Mouse (Mus musculus): ENCODE measurements around the gene Pde4d. TPM values are rescaled to one million over a fixed set of nuclear protein-coding genes. Genes with fewer than 3 reads are reported as not detected.

Pde4d gene
- polyA plus RNA-seq, 1 experiment from 2014 or later: 13.0 TPM

DNA sequence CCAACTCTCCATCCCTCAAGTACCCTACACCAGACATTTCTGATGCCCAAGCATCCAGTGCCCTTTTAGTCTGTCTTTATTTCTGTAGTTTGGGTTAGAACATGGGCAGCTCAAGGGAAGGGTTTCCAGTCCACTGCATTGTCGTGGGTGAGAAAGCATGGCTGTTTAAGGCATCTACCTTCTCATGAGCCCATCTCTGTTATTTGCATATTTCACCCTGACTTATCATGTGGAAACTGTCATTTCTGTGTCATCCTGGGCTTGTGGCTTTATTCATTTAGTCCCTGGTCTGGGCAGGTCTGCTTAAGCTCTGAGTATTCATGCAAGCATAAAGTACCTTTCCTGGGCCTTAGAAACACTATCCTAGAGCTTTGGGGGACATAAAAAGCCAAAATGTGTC is 1331.7 kb downstream of the Pde4d start:
- Histone ChIP-seq H3K4me3 (ENCODE audit: low read depth, low read length) (no peak overlapping the region), H3K36me3 (ENCODE audit: control insufficient read depth, insufficient read depth, low read length) (no peaks in the 10 kb centered on the region), H3K9ac (ENCODE audit: low read length) (no peak overlapping the region), H3K4me1 (replicated peaks; ENCODE audit: control insufficient read depth, insufficient read depth) (no peaks in the 10 kb centered on the region), H3K27me3 (ENCODE audit: control insufficient read depth, insufficient read depth, low read length) (no peaks in the 10 kb centered on the region), H3K9me3 (ENCODE audit: control insufficient read depth, low read length) (no peaks in the 10 kb centered on the region), H3K27ac (replicated peaks) (no peak overlapping the region), H3K4me2 (replicated peaks; ENCODE audit: low read depth) (no peak overlapping the region)
- no peak for DNase-seq (ENCODE audit: low spot score)
- WGBS: 77% methylated on average over 1 of the region's 1 CpGs
- TF ChIP-seq CTCF (IDR thresholded peaks at IDR 0.05; ENCODE audit: low read depth) (no peak), EP300 (optimal IDR thresholded peaks at IDR 0.05) (no peak)
- ATAC-seq (ENCODE audit: low FRiP score, low TSS enrichment): no peak

DNA sequence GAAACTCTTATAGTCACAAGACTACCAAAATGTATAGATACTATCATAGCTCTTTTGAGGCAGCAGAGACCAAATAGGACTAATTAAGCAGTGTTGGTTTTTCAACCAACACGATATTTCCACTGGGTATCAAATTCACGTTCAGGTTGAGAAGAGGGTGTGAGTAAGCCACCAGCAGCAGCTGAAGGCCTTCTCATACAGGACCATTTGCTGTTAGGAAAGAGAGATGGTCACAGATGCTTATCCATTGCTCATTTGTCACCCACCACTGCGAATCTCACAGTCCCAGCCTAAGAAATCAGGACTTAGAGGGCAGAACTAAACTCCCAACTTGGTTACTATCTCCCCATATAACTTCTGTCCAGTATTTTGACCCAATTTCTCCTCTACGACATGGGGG is 1338.9 kb downstream of the Pde4d start:
- ATAC-seq (ENCODE audit: low FRiP score, low TSS enrichment) (no peak), DNase-seq (ENCODE audit: low spot score) (no peak)
- Histone ChIP-seq H3K4me2 (replicated peaks; ENCODE audit: low read depth) (no peak overlapping the region), H3K9me3 (ENCODE audit: control insufficient read depth, low read length) (no peaks in the 10 kb centered on the region), H3K9ac (ENCODE audit: low read length) (no peak overlapping the region), H3K27me3 (ENCODE audit: control insufficient read depth, insufficient read depth, low read length) (no peaks in the 10 kb centered on the region), H3K27ac (replicated peaks) (no peak overlapping the region), H3K4me1 (replicated peaks; ENCODE audit: control insufficient read depth, insufficient read depth) (no peaks in the 10 kb centered on the region), H3K4me3 (ENCODE audit: low read depth, low read length) (no peak overlapping the region), H3K36me3 (ENCODE audit: control insufficient read depth, insufficient read depth, low read length) (no peaks in the 10 kb centered on the region)
- 86% methylated on average over 4 of the region's 4 CpGs for WGBS
- TF ChIP-seq EP300 (optimal IDR thresholded peaks at IDR 0.05) (no peak), CTCF (IDR thresholded peaks at IDR 0.05; ENCODE audit: low read depth) (no peak)

DNA sequence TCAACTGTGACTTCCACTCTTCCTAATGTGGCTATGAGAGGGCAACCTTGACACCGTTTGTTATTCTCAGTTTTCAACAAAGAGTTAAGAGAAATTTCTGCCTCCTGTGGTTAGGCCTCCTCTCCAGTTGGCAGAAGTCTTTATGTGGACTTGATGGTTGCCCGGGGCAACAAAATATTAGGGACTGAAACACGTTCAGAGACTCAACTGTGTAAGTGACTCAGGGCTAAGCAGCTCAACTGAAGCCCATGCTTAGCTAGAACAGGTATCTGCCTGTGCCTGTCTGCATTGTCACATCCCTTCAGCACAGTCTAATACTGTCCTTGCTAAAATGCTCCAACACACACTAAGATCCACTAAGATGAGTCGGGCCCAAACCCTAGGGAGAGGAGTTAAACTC is 1339.4 kb downstream of the Pde4d start:
- H3K27me3 ChIP-seq (ENCODE audit: control insufficient read depth, insufficient read depth, low read length): no peaks in the 10 kb centered on the region
- no peak for TF ChIP-seq CTCF (IDR thresholded peaks at IDR 0.05; ENCODE audit: low read depth)
- no peak for TF ChIP-seq EP300 (optimal IDR thresholded peaks at IDR 0.05)
- H3K9ac ChIP-seq (ENCODE audit: low read length): no peak overlapping the region
- ATAC-seq (ENCODE audit: low FRiP score, low TSS enrichment) (no peak), DNase-seq (ENCODE audit: low spot score) (no peak)
- no peak overlapping the region for H3K27ac ChIP-seq (replicated peaks)
- 64% methylated on average over 4 of the region's 4 CpGs for WGBS
- H3K4me3 ChIP-seq (ENCODE audit: low read depth, low read length): no peak overlapping the region
- H3K36me3 ChIP-seq (ENCODE audit: control insufficient read depth, insufficient read depth, low read length): no peaks in the 10 kb centered on the region
- H3K4me2 ChIP-seq (replicated peaks; ENCODE audit: low read depth): no peak overlapping the region
- no peaks in the 10 kb centered on the region for H3K4me1 ChIP-seq (replicated peaks; ENCODE audit: control insufficient read depth, insufficient read depth)
- H3K9me3 ChIP-seq (ENCODE audit: control insufficient read depth, low read length): no peaks in the 10 kb centered on the region

DNA sequence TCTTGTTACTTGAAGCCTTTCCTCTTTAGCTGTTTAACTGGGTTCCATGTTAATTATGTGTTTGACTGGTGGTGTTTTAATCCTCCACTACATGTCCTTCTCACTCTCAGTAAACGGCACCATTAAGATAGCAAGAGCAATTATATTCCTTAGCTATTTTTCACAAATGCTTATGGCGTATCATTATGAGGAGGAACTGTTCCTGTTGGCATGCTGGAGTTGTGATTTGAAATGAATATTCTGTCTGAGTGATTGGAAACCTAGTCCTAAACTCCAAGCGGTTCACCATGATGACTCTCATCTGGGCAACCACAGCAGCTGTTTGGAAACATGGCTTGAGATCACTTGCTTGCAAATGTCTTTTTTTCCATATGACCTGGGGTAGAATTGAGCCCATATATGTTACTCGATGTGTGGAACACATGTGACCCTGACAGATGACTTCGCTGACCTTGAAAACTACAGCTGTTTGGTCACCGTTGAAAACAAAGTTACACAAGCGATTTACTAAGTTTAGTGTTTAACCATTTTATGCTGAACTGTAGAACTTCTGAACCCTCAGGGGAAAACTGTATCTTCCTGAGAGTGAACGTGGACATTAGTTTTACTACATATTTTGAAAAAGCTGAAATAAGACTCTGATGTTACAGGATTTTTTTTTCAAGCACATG is 1340.4 kb downstream of the Pde4d start:
- H3K4me3 ChIP-seq (ENCODE audit: low read depth, low read length): no peak overlapping the region
- H3K36me3 ChIP-seq (ENCODE audit: control insufficient read depth, insufficient read depth, low read length): no peaks in the 10 kb centered on the region
- no peak overlapping the region for H3K27ac ChIP-seq (replicated peaks)
- no peaks in the 10 kb centered on the region for H3K27me3 ChIP-seq (ENCODE audit: control insufficient read depth, insufficient read depth, low read length)
- DNase-seq (ENCODE audit: low spot score): no peak
- no peak for TF ChIP-seq CTCF (IDR thresholded peaks at IDR 0.05; ENCODE audit: low read depth)
- TF ChIP-seq EP300 (optimal IDR thresholded peaks at IDR 0.05): no peak
- H3K9me3 ChIP-seq (ENCODE audit: control insufficient read depth, low read length): no peaks in the 10 kb centered on the region
- WGBS: 84% methylated on average over 8 of the region's 8 CpGs
- no peak for ATAC-seq (ENCODE audit: low FRiP score, low TSS enrichment)
- H3K4me1 ChIP-seq (replicated peaks; ENCODE audit: control insufficient read depth, insufficient read depth): no peaks in the 10 kb centered on the region
- H3K9ac ChIP-seq (ENCODE audit: low read length): no peak overlapping the region
- no peak overlapping the region for H3K4me2 ChIP-seq (replicated peaks; ENCODE audit: low read depth)

DNA sequence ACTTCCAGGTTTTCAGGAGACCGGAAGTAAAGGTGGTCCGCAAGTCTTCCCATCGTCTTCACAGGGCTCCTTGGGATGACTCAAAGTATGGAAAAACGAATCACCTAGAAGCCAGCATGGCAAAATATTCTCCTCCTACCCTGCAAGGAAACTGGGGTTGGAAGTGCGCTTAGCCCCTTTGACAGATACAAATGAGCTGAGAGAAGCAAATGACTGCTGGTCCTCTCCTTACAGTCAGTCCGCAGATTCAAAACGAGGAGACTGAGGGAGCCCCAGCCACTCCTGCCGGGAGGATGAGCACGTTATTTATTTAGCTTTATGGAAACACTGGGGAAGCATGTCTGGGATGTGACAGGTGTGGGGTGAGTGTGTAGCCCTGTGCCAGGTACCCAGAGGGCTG is 1344.2 kb downstream of the Pde4d start:
- no peak for DNase-seq (ENCODE audit: low spot score)
- 57% methylated on average over 9 of the region's 9 CpGs for WGBS
- no peak overlapping the region for H3K27ac ChIP-seq (replicated peaks)
- TF ChIP-seq EP300 (optimal IDR thresholded peaks at IDR 0.05) (no peak), CTCF (IDR thresholded peaks at IDR 0.05; ENCODE audit: low read depth) (no peak)
- no peaks in the 10 kb centered on the region for H3K27me3 ChIP-seq (ENCODE audit: control insufficient read depth, insufficient read depth, low read length)
- H3K9ac ChIP-seq (ENCODE audit: low read length): no peak overlapping the region
- no peaks in the 10 kb centered on the region for H3K4me1 ChIP-seq (replicated peaks; ENCODE audit: control insufficient read depth, insufficient read depth)
- no peak overlapping the region for H3K4me3 ChIP-seq (ENCODE audit: low read depth, low read length)
- H3K4me2 ChIP-seq (replicated peaks; ENCODE audit: low read depth): no peak overlapping the region
- no peaks in the 10 kb centered on the region for H3K9me3 ChIP-seq (ENCODE audit: control insufficient read depth, low read length)
- no peak for ATAC-seq (ENCODE audit: low FRiP score, low TSS enrichment)
- no peaks in the 10 kb centered on the region for H3K36me3 ChIP-seq (ENCODE audit: control insufficient read depth, insufficient read depth, low read length)

DNA sequence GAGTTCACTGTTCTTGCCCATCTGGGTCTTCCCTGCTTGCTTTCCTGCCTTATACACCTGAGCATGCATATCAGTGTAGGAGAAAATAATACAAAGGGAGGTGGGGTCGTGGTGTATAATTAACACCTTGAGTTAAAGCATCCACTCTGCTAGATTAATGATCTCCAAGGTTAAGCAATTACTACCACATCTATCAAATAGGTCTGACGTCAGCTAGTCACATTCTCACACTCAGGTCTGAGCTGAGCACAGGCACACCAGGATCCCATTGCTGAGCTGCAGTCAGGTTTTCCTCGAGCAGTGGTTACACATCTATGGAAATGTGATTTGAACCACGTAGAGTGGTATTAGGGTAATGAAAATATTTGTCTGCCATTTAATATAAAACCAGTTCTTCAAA is 1348.9 kb downstream of the Pde4d start:
- no peak for TF ChIP-seq EP300 (optimal IDR thresholded peaks at IDR 0.05)
- no peak for TF ChIP-seq CTCF (IDR thresholded peaks at IDR 0.05; ENCODE audit: low read depth)
- DNase-seq (ENCODE audit: low spot score): no peak
- Histone ChIP-seq H3K4me2 (replicated peaks; ENCODE audit: low read depth) (no peak overlapping the region), H3K9me3 (ENCODE audit: control insufficient read depth, low read length) (no peaks in the 10 kb centered on the region), H3K27me3 (ENCODE audit: control insufficient read depth, insufficient read depth, low read length) (no peaks in the 10 kb centered on the region), H3K4me3 (ENCODE audit: low read depth, low read length) (no peak overlapping the region), H3K4me1 (replicated peaks; ENCODE audit: control insufficient read depth, insufficient read depth) (no peaks in the 10 kb centered on the region), H3K36me3 (ENCODE audit: control insufficient read depth, insufficient read depth, low read length) (no peaks in the 10 kb centered on the region), H3K9ac (ENCODE audit: low read length) (no peak overlapping the region), H3K27ac (replicated peaks) (no peak overlapping the region)
- WGBS: 51% methylated on average over 4 of the region's 4 CpGs
- no peak for ATAC-seq (ENCODE audit: low FRiP score, low TSS enrichment)

Data from stomach, postnatal 0 days (tissue).